Mouse (Mus musculus) liver, postnatal 0 days (tissue): ENCODE data around the gene Scaper. TPM values are rescaled to one million over a fixed set of nuclear protein-coding genes. Genes with fewer than 3 reads are reported as not detected.

Experiments
- ATAC-seq: fragments of 200-750 bp; cut with Nextera tagmentation; 2 replicates; pipeline ENCODE4 v1.8.0; 2017; ENCODE audit warnings: mild to moderate bottlenecking, moderate library complexity
- DNase-seq: peaks from one replicate; pipeline ENCODE4 v3.0.0-alpha.2; 2016
- H3K27ac ChIP-seq: fragments of 300-500 bp; sonication (generic); 2 replicates; pipeline ENCODE4 v1.5.1; 2014; ENCODE audit warnings: antibody characterized with exemption, moderate library complexity, mild to moderate bottlenecking, low read depth
- H3K27me3 ChIP-seq: fragments of 300-500 bp; sonication (generic); 2 replicates; pipeline ENCODE4 v1.6.1; 2014; ENCODE audit warnings: low read length, control low read depth, mixed read lengths; ENCODE audit not compliant: insufficient read depth
- H3K36me3 ChIP-seq: fragments of 300-500 bp; sonication (generic); replicated peaks from 2 replicates; pipeline ENCODE4 v1.6.1; 2014; ENCODE audit warnings: mild to moderate bottlenecking, control low read depth, low read length, moderate library complexity, mixed read lengths; ENCODE audit not compliant: insufficient read depth
- H3K4me1 ChIP-seq: fragments of 300-500 bp; sonication (generic); 2 replicates; pipeline ENCODE4 v1.6.1; 2014; ENCODE audit warnings: antibody characterized with exemption, mild to moderate bottlenecking, control low read depth; ENCODE audit not compliant: insufficient read depth
- H3K4me2 ChIP-seq: fragments of 300-500 bp; sonication (generic); 2 replicates; pipeline ENCODE4 v1.6.1; 2014; ENCODE audit warnings: low read depth, mild to moderate bottlenecking, low read length, moderate library complexity, mixed read lengths
- H3K4me3 ChIP-seq: fragments of 300-500 bp; sonication (generic); 2 replicates; pipeline ENCODE4 v1.5.1; 2014; ENCODE audit warnings: low read depth, low read length
- H3K9ac ChIP-seq: fragments of 300-500 bp; sonication (generic); replicated peaks from 2 replicates; pipeline ENCODE4 v1.6.1; 2014; ENCODE audit warnings: mild to moderate bottlenecking, moderate library complexity
- H3K9me3 ChIP-seq: fragments of 300-500 bp; sonication (generic); 2 replicates; pipeline ENCODE4 v1.6.1; 2016; ENCODE audit warnings: mild to moderate bottlenecking, control low read depth, low read length, mixed read lengths
- CTCF ChIP-seq: sonication (generic); IDR thresholded peaks from 2 replicates; pipeline ENCODE4 v1.5.1; 2016; ENCODE audit warnings: antibody characterized with exemption, low read depth
- EP300 ChIP-seq: IDR thresholded peaks from 2 replicates; pipeline ENCODE4 v1.6.1; 2016; ENCODE audit warnings: antibody characterized with exemption, low read depth, mild to moderate bottlenecking
- WGBS: fragments of 180-500 bp; shearing (Covaris S2); extraction: QIAGEN DNeasy Blood & Tissue Kit; methylation state at CpG from one replicate; pipeline ENCODE4 v1.1.7; 2014; ENCODE audit not compliant: insufficient replicate concordance; 5-methylcytosine and 5-hydroxymethylcytosine counted together
- polyA plus RNA-seq: library from polyadenylated mRNA; unstranded; fragments of >200 nt; fragmentation: Nextera tagmentation; extraction: Ambion mirVana; gene quantifications from 2 replicates; pipeline ENCODE4 v1.2.1, GENCODE M21; 2015

Scaper gene
- polyA plus RNA-seq, 1 experiment from 2014 or later = 2.3 TPM

DNA sequence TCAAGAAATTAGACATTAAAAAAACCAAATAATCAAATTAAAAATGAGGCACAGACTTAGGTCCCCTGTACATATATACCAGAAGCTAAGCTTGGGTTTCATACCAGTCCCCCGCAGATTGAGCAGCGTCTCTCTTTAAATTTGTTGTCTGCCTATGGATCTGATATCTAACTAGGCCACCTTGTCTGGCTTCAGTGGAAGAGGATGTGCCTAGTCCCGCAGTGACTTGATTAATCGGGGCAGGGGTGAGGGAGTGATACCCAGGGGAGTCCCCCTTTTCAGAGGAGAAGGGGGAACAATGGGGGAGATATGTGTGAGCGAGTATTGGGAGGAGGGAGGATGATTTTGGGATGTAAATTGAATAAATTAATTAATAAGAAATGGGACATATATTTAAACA is 310.9 kb downstream of the Scaper start:
- no peak for ATAC-seq
- Histone ChIP-seq H3K4me2 (no peak overlapping the region), H3K27ac (no peak overlapping the region), H3K9ac (no peak overlapping the region), H3K4me1 (no peaks in the 10 kb centered on the region), H3K4me3 (no peak overlapping the region), H3K27me3 (no peaks in the 10 kb centered on the region), H3K9me3 (no peaks in the 10 kb centered on the region), H3K36me3 (no peaks in the 10 kb centered on the region)
- DNase-seq = no peak
- 66% methylated on average over 5 of the region's 5 CpGs for WGBS
- no peak for TF ChIP-seq CTCF
- TF ChIP-seq EP300 = no peak

DNA sequence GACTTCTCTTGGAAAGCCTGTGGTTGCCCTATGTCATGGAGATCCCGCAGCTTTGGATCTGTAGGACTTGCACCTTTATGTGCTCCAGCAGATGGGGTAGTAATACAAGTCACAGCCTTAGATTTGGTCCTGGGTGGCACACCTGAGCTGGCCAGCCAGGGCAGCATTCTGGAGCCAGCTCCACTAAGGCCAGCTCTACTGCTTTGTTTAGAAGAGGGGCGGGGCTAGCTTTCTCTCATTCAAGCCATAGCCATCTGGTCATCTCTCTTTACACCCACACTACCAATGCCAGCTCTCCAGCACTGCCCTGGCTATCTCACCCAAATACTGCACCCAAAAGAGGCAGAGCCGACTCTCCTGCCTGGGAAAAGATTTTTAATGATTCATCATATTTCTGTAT is 323.2 kb downstream of the Scaper start:
- 75% methylated on average over 3 of the region's 3 CpGs for WGBS
- Histone ChIP-seq H3K36me3 (no peaks in the 10 kb centered on the region), H3K9ac (no peak overlapping the region)

DNA sequence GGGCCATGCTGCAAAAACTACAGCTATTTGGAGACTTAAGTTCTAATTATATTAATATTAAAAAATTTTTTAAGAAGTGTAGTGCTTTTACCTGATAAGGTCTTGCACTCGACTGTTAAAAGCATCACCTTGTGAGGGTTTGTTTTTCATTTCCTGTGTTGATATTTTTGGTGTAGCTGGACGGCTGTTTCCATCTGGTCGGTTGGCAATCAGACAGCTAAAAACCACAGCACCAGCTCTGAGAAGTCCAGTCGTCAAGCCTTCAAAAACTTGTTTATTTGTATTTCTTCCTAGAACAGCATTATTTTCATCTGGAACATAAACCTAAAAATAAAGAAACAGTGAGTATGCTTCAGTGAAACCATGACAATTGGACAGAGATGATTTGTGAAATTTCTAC is 328.2 kb downstream of the Scaper start:
- ATAC-seq = no peak
- TF ChIP-seq EP300 = no peak
- no peak for TF ChIP-seq CTCF
- no peak for DNase-seq
- Histone ChIP-seq H3K9ac (no peak overlapping the region), H3K4me3 (no peak overlapping the region), H3K36me3 (no peaks in the 10 kb centered on the region), H3K4me1 (no peaks in the 10 kb centered on the region), H3K4me2 (no peak overlapping the region), H3K27me3 (no peaks in the 10 kb centered on the region), H3K27ac (no peak overlapping the region), H3K9me3 (no peaks in the 10 kb centered on the region)
- WGBS = 29% methylated on average over 4 of the region's 4 CpGs

More for the DNA sequence above, 323.2 kb downstream of the Scaper start:
- Histone ChIP-seq H3K27ac (no peak overlapping the region), H3K4me3 (no peak overlapping the region), H3K9me3 (no peaks in the 10 kb centered on the region), H3K4me2 (no peak overlapping the region), H3K27me3 (no peaks in the 10 kb centered on the region), H3K4me1 (no peaks in the 10 kb centered on the region)
- TF ChIP-seq EP300 (no peak), CTCF (no peak)
- ATAC-seq (no peak), DNase-seq (no peak)

DNA sequence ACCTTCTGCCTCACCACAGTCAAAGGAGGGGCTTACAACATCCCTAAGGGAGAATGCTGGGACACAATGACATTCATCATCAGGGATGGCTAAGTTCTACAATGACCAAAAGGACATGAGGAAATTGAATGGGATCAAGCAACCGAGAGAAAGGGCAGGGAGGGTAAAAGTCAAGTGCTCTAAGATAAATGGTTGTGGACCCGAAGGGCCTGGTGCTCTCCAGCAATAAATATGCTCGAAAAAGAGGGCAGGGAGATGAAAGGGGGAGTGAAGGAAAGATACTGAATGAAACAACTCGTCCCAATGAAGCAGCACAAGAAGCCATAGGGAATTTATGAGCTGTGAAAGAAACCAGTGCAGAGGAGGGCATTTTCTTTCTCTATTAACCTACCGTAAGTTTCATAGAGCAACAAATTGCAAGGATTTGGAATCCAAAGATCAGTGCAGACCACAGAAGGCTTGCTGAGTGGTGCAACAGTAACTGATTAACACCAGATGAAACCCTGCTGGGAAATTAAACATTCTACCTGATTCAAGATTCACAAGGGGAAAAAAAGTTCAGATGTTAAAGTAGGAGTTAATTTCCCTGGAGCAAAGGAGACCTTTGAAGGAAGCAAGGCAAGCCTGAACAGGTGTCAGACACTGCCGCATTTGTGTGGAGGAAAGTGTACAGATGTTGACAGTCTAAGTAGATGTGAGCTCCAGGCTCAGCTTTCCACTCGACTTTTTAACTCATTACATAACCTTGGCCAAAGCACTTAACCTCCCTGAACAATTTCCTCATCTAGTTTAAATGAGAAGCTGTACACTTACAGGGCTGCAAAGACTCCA is 329.0 kb downstream of the Scaper start:
- no peak for DNase-seq
- no peaks in the 10 kb centered on the region for H3K9me3 ChIP-seq
- no peak for ATAC-seq
- H3K36me3 ChIP-seq = no peaks in the 10 kb centered on the region
- no peak overlapping the region for H3K9ac ChIP-seq
- TF ChIP-seq EP300 (no peak), CTCF (no peak)
- H3K27ac ChIP-seq = no peak overlapping the region
- no peaks in the 10 kb centered on the region for H3K27me3 ChIP-seq
- no peak overlapping the region for H3K4me2 ChIP-seq
- no peak overlapping the region for H3K4me3 ChIP-seq
- no peaks in the 10 kb centered on the region for H3K4me1 ChIP-seq
- 56% methylated on average over 7 of the region's 7 CpGs for WGBS

DNA sequence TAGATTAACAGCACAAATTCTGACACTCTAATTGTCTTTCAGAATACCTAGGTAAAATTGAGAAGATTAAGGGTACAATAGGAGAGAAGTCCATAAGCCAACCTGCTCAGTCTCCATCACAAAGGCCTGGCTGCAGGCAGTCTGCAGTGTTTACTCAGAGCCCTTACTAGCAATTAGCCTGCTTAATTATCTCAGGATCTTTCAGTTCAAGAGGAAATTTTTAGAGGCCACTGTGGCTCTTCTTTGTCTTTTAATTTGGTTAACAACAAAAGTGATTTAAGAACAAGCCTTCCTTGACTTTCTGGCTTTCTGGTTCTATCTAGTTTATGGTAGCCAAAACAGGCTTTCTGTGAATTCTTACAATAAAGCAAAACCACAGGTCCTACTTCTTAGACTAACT is 339.3 kb downstream of the Scaper start:
- Histone ChIP-seq H3K4me2 (no peak overlapping the region), H3K4me1 (no peaks in the 10 kb centered on the region), H3K4me3 (no peak overlapping the region), H3K27ac (no peak overlapping the region), H3K36me3 (no peaks in the 10 kb centered on the region), H3K27me3 (no peaks in the 10 kb centered on the region), H3K9me3 (no peaks in the 10 kb centered on the region), H3K9ac (no peak overlapping the region)
- ATAC-seq (no peak), DNase-seq (no peak)
- TF ChIP-seq CTCF (no peak), EP300 (no peak)

DNA sequence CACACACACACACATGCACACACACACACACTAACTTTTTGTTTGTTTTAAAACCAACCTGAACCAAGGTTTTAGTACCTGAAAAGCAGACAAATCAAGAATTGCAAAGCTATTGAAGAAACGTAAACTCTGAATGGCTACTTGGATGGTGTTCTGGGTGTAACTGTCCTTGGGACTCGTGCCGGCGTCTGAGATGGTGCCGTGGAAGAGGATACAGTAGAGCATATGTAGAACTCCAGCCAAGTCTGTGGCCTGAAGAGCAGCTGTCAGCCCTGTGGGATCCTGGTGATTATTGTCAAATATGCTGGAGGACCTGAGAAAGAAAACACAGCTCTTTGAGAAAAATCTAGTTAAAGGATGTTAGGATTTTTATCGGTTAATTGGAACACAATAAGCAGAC is 351.8 kb downstream of the Scaper start:
- no peak for TF ChIP-seq CTCF
- no peak for TF ChIP-seq EP300
- 91% methylated on average over 6 of the region's 6 CpGs for WGBS
- H3K36me3 ChIP-seq = no peaks in the 10 kb centered on the region
- DNase-seq (no peak), ATAC-seq (no peak)
- H3K4me3 ChIP-seq = no peak overlapping the region
- H3K9me3 ChIP-seq = no peaks in the 10 kb centered on the region
- no peak overlapping the region for H3K9ac ChIP-seq
- H3K27ac ChIP-seq = no peak overlapping the region
- H3K4me1 ChIP-seq = 0 out of 2 replicates have a peak, but pooled peaks cover 3% of the 10 kb centered on the region
- no peaks in the 10 kb centered on the region for H3K27me3 ChIP-seq
- H3K4me2 ChIP-seq = no peak overlapping the region

DNA sequence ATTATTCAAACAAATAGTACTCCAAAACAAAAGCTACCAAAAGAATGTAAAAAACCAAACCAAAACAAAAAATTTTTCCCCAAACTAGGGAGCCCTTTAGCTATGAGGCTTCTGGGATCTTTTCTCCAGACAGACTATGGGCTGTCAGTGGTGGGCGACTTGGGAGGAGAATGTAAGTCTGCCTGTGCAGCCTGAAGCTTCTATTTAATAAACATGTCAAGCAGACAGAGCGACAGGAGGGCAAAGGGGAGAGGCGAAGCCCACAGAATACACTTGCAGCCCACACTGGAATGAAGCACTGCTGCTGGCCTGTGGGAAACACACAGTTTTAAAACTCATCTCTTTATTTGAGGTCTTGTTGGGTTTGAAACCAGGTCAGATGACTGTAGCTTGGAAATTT is 356.5 kb downstream of the Scaper start:
- WGBS = 58% methylated on average over 3 of the region's 3 CpGs
- Histone ChIP-seq H3K27me3 (no peaks in the 10 kb centered on the region), H3K9ac (no peak overlapping the region), H3K36me3 (no peaks in the 10 kb centered on the region), H3K4me2 (no peak overlapping the region), H3K4me3 (no peak overlapping the region), H3K27ac (no peak overlapping the region), H3K4me1 (0 out of 2 replicates have a peak, but pooled peaks cover 3% of the 10 kb centered on the region), H3K9me3 (no peaks in the 10 kb centered on the region)
- DNase-seq = no peak
- ATAC-seq = no peak
- no peak for TF ChIP-seq CTCF
- no peak for TF ChIP-seq EP300
